Comparison of ENCODE assay signal across 9 mouse cellular contexts in genomic region chr1:161142531-161143159, GRCm38 (mm10). TPM values are rescaled to one million over a fixed set of nuclear protein-coding genes. Genes with fewer than 3 reads are reported as not detected.
DNase-seq lines count a peak whose midpoint lies in the region; ATAC-seq and TF ChIP-seq lines count a peak whose summit lies in the region.
"Had no signal": no experiment of that assay in that cellular context is flagged by ENCODE, and none has a peak within 500 bp of the region (broad histone marks: within the 10 kb centered on the region; RNA-seq: fewer than 3 reads in every experiment).

Ankrd45 (plus strand) TSS chr1:161142691.

- TF ChIP-seq POLR2A in olfactory bulb, adult 2 months (IDR thresholded peaks at IDR 0.05; ENCODE audit: insufficient read depth, low read depth, low read length) = peak; percentile 32; the same call in 1 of the 2 replicates

- H3K36me3 ChIP-seq in embryonic facial prominence, embryonic 12.5 days = no peaks in the 10 kb centered on the region
- H3K36me3 ChIP-seq in liver, embryonic 14.5 days (replicated peaks; ENCODE audit: control insufficient read depth, insufficient read depth, low read depth) = no peaks in the 10 kb centered on the region
- H3K36me3 ChIP-seq: G1E had no signal

- ATAC-seq in embryonic facial prominence, embryonic 12.5 days (ENCODE audit: insufficient number of reproducible peaks, insufficient read depth, low FRiP score, low TSS enrichment) = peak; percentile 80
- no peak for ATAC-seq in liver, embryonic 14.5 days (ENCODE audit: insufficient read depth)

- peak within 1 kb of the TSS; percentile 71 for H3K4me2 ChIP-seq in embryonic facial prominence, embryonic 12.5 days (replicated peaks)
- H3K4me2 ChIP-seq in liver, embryonic 14.5 days (ENCODE audit: low read depth) = peak within 1 kb of the TSS; percentile 44

- TF ChIP-seq EP300 in liver, embryonic 14.5 days (IDR thresholded peaks at IDR 0.05; ENCODE audit: low read depth) = no peak

- WGBS in embryonic facial prominence, embryonic 12.5 days = 5% methylated on average over 33 of the region's 33 CpGs
- WGBS in liver, embryonic 14.5 days (ENCODE audit: insufficient replicate concordance) = 12% methylated on average over 33 of the region's 33 CpGs
- 3% methylated on average over 33 of the region's 33 CpGs for WGBS in olfactory bulb, adult 2 months

- peak within 1 kb of the TSS; percentile 55 for H3K9ac ChIP-seq in embryonic facial prominence, embryonic 12.5 days
- no peak within 1 kb of the TSS for H3K9ac ChIP-seq in liver, embryonic 14.5 days (replicated peaks)

- H3K9me3 ChIP-seq in embryonic facial prominence, embryonic 12.5 days = no peaks in the 10 kb centered on the region
- H3K9me3 ChIP-seq in liver, embryonic 14.5 days (ENCODE audit: control insufficient read depth, low read length) = no peaks in the 10 kb centered on the region
- H3K9me3 ChIP-seq: G1E had no signal

- no peak within 1 kb of the TSS for H3K27ac ChIP-seq in embryonic facial prominence, embryonic 12.5 days
- H3K27ac ChIP-seq in liver, embryonic 14.5 days = no peak within 1 kb of the TSS
- peak within 1 kb of the TSS; percentile 59 for H3K27ac ChIP-seq in olfactory bulb, adult 2 months (ENCODE audit: insufficient read depth, low read depth, low read length)

- intact Hi-C loops in heart, postnatal 10 days (cut with DNase I) = no loop called here

- peak; percentile 37 for DNase-seq in ovary, adult 18-20 months (ENCODE audit: low spot score)
- no peak for DNase-seq in ovary, postnatal 10 days (ENCODE audit: low spot score)
- peak; percentile 39 to 44 for DNase-seq in heart, postnatal 10 days
- peak; percentile 72 to 82 for DNase-seq in kidney, postnatal 4 days
- peak in 1 of 3 experiments; percentile 7 for DNase-seq in liver, embryonic 14.5 days (ENCODE audit: low read depth in 3 of 3, low spot score in 3 of 3)
- DNase-seq in yolk sac, embryonic 10.5 days (ENCODE audit: low spot score) = peak; percentile 38

- no peaks in the 10 kb centered on the region for H3K4me1 ChIP-seq in embryonic facial prominence, embryonic 12.5 days
- no peaks in the 10 kb centered on the region for H3K4me1 ChIP-seq in liver, embryonic 14.5 days (replicated peaks; ENCODE audit: control insufficient read depth in 2 of 2, insufficient read depth in 2 of 2, low read length in 1 of 2)
- no peaks in the 10 kb centered on the region for H3K4me1 ChIP-seq in olfactory bulb, adult 2 months (ENCODE audit: control insufficient read depth, insufficient read depth, low read length)

- H3K4me3 ChIP-seq in embryonic facial prominence, embryonic 12.5 days = peak within 1 kb of the TSS; percentile 48
- H3K4me3 ChIP-seq in liver, embryonic 14.5 days (ENCODE audit: insufficient read depth in 1 of 2, low read depth in 2 of 2, low read length in 2 of 2) = no peak within 1 kb of the TSS
- peak within 1 kb of the TSS; percentile 63 for H3K4me3 ChIP-seq in olfactory bulb, adult 2 months (ENCODE audit: insufficient read depth, low read depth, low read length)

- TF ChIP-seq CTCF in liver, embryonic 14.5 days (IDR thresholded peaks at IDR 0.05; ENCODE audit: low read depth) = no peak
- TF ChIP-seq CTCF in olfactory bulb, adult 2 months (IDR thresholded peaks at IDR 0.05; ENCODE audit: insufficient read depth, low read depth, low read length) = no peak

- no peaks in the 10 kb centered on the region for H3K27me3 ChIP-seq in embryonic facial prominence, embryonic 12.5 days
- peaks cover 4% of the 10 kb centered on the region; the same call in 1 of the 2 replicates for H3K27me3 ChIP-seq in liver, embryonic 14.5 days (ENCODE audit: control insufficient read depth, insufficient read depth, low read length)

RNA-seq across cellular contexts. Expression of gene Ankrd45, which starts in this region (rescaled TPM):
- polyA plus RNA-seq in embryonic facial prominence, embryonic 12.5 days (2016; fragmentation: Nextera tagmentation; extraction: Ambion mirVana) = 4.3 and 5.7 TPM in 2 replicates
- 1 to 10 TPM; 2.4 to 3.1 TPM for total RNA-seq in heart, postnatal 10 days (2021)
- 0.02 TPM in 2 replicates for polyA plus RNA-seq in liver, embryonic 14.5 days (2012; rRNA removed)
- polyA plus RNA-seq in liver, embryonic 14.5 days (2014; fragmentation: Nextera tagmentation; extraction: Ambion mirVana) = 0.09 TPM in 1 of 2 replicates, not detected in the other
- polyA plus RNA-seq in olfactory bulb, adult 2 months (2012; ENCODE audit: insufficient read depth, insufficient read length, low replicate concordance, missing spikeins) = not detected in 2 replicates
- polyA plus RNA-seq: G1E had no signal

Comparison
In these comparisons a context has a peak if more than half of its experiments do, and no peak if none do; other contexts are left out.
1. RNA of gene Ankrd45 (polyA plus RNA-seq): not detected in olfactory bulb, adult 2 months; 4.3 to 5.7 TPM in embryonic facial prominence, embryonic 12.5 days and 0.02 to 0.09 TPM in liver, embryonic 14.5 days; every median in the first group is over 10 times any median in the second.
2. H3K4me3 ChIP-seq: peak in embryonic facial prominence, embryonic 12.5 days (single experiment) and olfactory bulb, adult 2 months (single experiment); none in liver, embryonic 14.5 days (0 of 2).